Mouse (Mus musculus): ENCODE measurements around the gene Dclk1. TPM values are rescaled to one million over a fixed set of nuclear protein-coding genes. Genes with fewer than 3 reads are reported as not detected.

Dclk1 gene
- polyA plus RNA-seq, 1 experiment: 89.6 TPM

GRCm38 (mm10) chr3:55347371-55348025 is 105.3 kb downstream of the Dclk1 start:
- Histone ChIP-seq H3K4me3 (ENCODE audit: insufficient read depth, low read length) (no peak overlapping the region), H3K4me1 (ENCODE audit: control insufficient read depth, insufficient read depth, low read length) (no peaks in the 10 kb centered on the region), H3K27ac (ENCODE audit: insufficient read depth, low read length) (no peak overlapping the region)
- no peak for TF ChIP-seq CTCF (IDR thresholded peaks at IDR 0.05; ENCODE audit: borderline replicate concordance, insufficient read depth, low read length)
- no peak for TF ChIP-seq POLR2A (IDR thresholded peaks at IDR 0.05; ENCODE audit: low read depth, low read length)

- TF ChIP-seq POLR2A (IDR thresholded peaks at IDR 0.05; ENCODE audit: low read depth, low read length) (no peak), CTCF (IDR thresholded peaks at IDR 0.05; ENCODE audit: borderline replicate concordance, insufficient read depth, low read length) (no peak)
- H3K4me3 ChIP-seq (ENCODE audit: insufficient read depth, low read length): no peak overlapping the region
- no peaks in the 10 kb centered on the region for H3K4me1 ChIP-seq (ENCODE audit: control insufficient read depth, insufficient read depth, low read length)
- no peak overlapping the region for H3K27ac ChIP-seq (ENCODE audit: insufficient read depth, low read length)
These were observed 105.8 kb downstream of the Dclk1 start for GRCm38 (mm10) chr3:55348026-55348390.

DNA sequence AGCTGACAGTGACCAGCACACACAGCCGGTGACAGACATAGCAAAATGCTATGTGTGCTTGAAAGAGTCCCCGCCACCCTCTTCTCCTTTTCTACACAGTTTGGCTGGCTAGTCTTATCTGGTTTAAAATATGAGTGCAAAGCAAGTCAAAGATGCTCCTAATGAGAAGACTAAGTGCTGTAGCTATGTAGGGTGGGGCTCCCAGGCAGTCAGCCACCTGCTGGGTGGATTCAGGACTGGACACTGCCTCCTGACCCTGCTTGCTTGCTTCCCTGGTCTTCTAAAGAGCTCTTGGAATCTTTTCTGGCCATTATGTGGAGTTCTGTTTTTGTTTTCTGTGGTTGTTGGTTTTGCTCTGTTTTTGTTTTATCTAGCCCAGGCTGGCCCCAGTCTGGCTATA is 108.0 kb downstream of the Dclk1 start:
- no peak for TF ChIP-seq CTCF (IDR thresholded peaks at IDR 0.05; ENCODE audit: borderline replicate concordance, insufficient read depth, low read length)
- no peak for TF ChIP-seq POLR2A (IDR thresholded peaks at IDR 0.05; ENCODE audit: low read depth, low read length)
- peaks cover 5% of the 10 kb centered on the region for H3K4me1 ChIP-seq (ENCODE audit: control insufficient read depth, insufficient read depth, low read length)
- H3K4me3 ChIP-seq (ENCODE audit: insufficient read depth, low read length): no peak overlapping the region
- no peak overlapping the region for H3K27ac ChIP-seq (ENCODE audit: insufficient read depth, low read length)

DNA sequence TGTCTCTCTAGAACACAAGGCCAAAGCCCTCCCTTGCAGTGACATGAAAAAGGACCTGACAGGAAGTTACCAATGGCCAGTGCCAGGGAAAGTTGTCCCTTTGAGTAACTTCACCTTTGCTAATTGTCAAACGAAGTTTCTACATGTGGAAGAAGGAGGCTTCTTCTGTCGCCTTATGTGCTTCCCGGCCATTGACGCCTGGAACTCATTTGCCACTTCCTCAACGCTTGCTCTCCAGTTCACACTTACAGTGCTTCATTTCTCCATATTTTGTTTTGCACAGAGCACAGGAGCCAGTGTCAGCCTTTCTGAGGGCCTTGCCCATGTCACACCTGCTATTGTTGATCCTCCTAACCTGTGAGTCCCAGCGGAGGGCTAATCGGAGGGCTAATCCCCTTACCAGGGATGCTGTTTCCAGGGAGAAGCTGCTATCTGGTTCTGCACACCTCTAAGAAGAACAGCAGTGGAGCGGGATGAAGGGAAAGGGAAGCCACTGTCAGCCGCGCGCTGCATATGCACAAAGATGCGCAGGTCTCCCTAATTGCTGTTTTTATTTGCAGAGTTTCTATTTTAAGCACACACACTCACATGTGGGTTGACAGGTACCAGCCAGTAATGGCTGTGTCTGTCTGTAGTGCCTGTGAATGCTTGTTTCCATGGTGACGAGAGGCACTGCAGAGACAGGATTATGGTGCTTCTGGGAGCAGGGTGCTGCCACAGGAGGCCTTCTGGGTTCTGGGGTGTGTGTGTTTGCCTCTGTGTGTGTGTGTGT is 109.3 kb downstream of the Dclk1 start:
- no peak overlapping the region for H3K4me3 ChIP-seq (ENCODE audit: insufficient read depth, low read length)
- no peak for TF ChIP-seq CTCF (IDR thresholded peaks at IDR 0.05; ENCODE audit: borderline replicate concordance, insufficient read depth, low read length)
- no peak for TF ChIP-seq POLR2A (IDR thresholded peaks at IDR 0.05; ENCODE audit: low read depth, low read length)
- peaks cover 5% of the 10 kb centered on the region for H3K4me1 ChIP-seq (ENCODE audit: control insufficient read depth, insufficient read depth, low read length)
- no peak overlapping the region for H3K27ac ChIP-seq (ENCODE audit: insufficient read depth, low read length)

DNA sequence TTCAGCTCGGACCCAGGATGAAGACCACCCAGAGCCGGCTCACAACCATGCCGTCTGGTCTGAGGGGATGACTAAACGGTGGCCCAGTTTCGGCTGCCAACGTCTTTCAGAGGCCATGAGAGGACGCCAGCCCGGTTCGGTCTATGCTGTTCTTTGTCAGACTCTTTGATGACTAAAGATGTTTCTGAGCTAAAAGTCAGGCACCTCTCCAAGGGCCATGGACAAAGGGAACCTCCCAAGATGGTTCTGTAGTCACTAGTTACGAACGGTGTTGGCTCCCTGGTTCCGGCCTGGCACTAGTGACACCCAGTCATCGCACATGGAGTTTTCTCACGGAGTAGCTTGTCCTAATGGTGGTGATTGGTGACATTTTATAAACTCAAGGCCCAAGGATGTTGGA is 110.4 kb downstream of the Dclk1 start:
- Histone ChIP-seq H3K4me1 (ENCODE audit: control insufficient read depth, insufficient read depth, low read length) (peaks cover 5% of the 10 kb centered on the region), H3K4me3 (ENCODE audit: insufficient read depth, low read length) (no peak overlapping the region), H3K27ac (ENCODE audit: insufficient read depth, low read length) (no peak overlapping the region)
- no peak for TF ChIP-seq CTCF (IDR thresholded peaks at IDR 0.05; ENCODE audit: borderline replicate concordance, insufficient read depth, low read length)
- no peak for TF ChIP-seq POLR2A (IDR thresholded peaks at IDR 0.05; ENCODE audit: low read depth, low read length)

DNA sequence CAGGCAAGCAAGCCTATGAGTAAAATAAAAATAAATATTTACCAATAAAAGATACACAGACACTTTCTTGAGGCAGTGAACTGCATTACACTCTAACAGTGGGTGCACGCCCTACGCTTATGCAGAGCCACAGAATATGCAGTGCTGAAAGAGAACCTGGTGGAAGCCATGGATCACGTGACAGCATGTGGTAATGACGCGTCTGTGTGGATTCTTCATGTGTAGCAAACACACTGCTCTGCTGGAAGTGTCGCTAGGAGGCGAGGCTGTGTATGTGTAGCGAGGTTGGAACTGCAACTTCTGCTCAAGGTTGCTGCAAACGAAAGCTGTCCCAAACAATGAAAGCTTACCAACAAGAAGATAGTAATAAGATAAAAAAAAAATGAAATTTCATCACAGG is 111.0 kb downstream of the Dclk1 start:
- no peak overlapping the region for H3K27ac ChIP-seq (ENCODE audit: insufficient read depth, low read length)
- TF ChIP-seq CTCF (IDR thresholded peaks at IDR 0.05; ENCODE audit: borderline replicate concordance, insufficient read depth, low read length): no peak
- no peak for TF ChIP-seq POLR2A (IDR thresholded peaks at IDR 0.05; ENCODE audit: low read depth, low read length)
- no peak overlapping the region for H3K4me3 ChIP-seq (ENCODE audit: insufficient read depth, low read length)
- H3K4me1 ChIP-seq (ENCODE audit: control insufficient read depth, insufficient read depth, low read length): peaks cover 5% of the 10 kb centered on the region

- H3K4me3 ChIP-seq (ENCODE audit: insufficient read depth, low read length): no peak overlapping the region
- peak overlapping the region; percentile 55; the same call in 1 of the 2 replicates for H3K27ac ChIP-seq (ENCODE audit: insufficient read depth, low read length)
- TF ChIP-seq POLR2A (IDR thresholded peaks at IDR 0.05; ENCODE audit: low read depth, low read length) (no peak), CTCF (IDR thresholded peaks at IDR 0.05; ENCODE audit: borderline replicate concordance, insufficient read depth, low read length) (no peak)
- H3K4me1 ChIP-seq (ENCODE audit: control insufficient read depth, insufficient read depth, low read length): peaks cover 5% of the 10 kb centered on the region
These were observed 111.8 kb downstream of the Dclk1 start for GRCm38 (mm10) chr3:55353909-55354511.

DNA sequence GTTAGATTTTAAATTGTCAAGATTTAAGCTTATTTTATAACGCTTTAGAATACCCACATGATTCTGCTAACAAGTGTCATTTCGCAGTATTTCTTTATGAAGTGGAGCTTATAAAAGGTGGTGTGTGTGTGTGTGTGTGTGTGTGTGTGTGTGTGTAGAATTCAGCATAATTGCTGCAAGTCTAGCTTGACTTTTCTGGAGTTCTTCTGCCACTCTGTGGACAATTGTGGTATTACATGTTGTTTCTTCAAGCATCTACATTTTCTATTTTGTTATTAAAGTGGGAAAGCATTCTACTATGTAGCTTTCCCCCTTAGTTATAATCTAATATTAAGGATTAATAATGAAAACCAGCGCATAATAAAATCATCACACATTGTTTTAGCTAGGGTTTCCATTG is 112.6 kb downstream of the Dclk1 start:
- no peak overlapping the region for H3K4me3 ChIP-seq (ENCODE audit: insufficient read depth, low read length)
- peak overlapping the region; percentile 9; the same call in 1 of the 2 replicates for H3K27ac ChIP-seq (ENCODE audit: insufficient read depth, low read length)
- TF ChIP-seq POLR2A (IDR thresholded peaks at IDR 0.05; ENCODE audit: low read depth, low read length): no peak
- TF ChIP-seq CTCF (IDR thresholded peaks at IDR 0.05; ENCODE audit: borderline replicate concordance, insufficient read depth, low read length): no peak
- H3K4me1 ChIP-seq (ENCODE audit: control insufficient read depth, insufficient read depth, low read length): peaks cover 5% of the 10 kb centered on the region

DNA sequence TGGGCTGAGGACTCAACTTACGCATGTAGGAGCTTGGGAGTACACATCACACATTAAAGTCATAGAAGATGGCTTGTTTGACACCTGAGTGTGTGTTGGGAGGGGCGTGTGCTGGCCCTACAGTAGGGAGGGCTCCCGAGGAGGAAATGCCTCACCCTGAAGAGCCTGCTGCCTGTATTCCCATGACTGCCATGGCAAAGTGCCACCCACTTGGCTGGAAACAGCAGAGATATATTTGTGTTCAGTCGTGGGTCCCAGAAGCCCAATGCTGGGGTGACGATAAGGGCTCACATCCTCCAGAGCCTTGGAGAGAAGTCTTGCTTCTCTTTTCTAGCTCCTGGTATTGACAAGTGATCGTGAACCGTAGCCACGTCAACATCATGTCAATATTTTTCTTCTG is 116.3 kb downstream of the Dclk1 start:
- H3K27ac ChIP-seq (ENCODE audit: insufficient read depth, low read length): no peak overlapping the region
- no peak overlapping the region for H3K4me3 ChIP-seq (ENCODE audit: insufficient read depth, low read length)
- H3K4me1 ChIP-seq (ENCODE audit: control insufficient read depth, insufficient read depth, low read length): peaks cover 7% of the 10 kb centered on the region
- TF ChIP-seq POLR2A (IDR thresholded peaks at IDR 0.05; ENCODE audit: low read depth, low read length) (no peak), CTCF (IDR thresholded peaks at IDR 0.05; ENCODE audit: borderline replicate concordance, insufficient read depth, low read length) (no peak)

- TF ChIP-seq POLR2A (IDR thresholded peaks at IDR 0.05; ENCODE audit: low read depth, low read length) (no peak), CTCF (IDR thresholded peaks at IDR 0.05; ENCODE audit: borderline replicate concordance, insufficient read depth, low read length) (no peak)
- Histone ChIP-seq H3K27ac (ENCODE audit: insufficient read depth, low read length) (no peak overlapping the region), H3K4me1 (ENCODE audit: control insufficient read depth, insufficient read depth, low read length) (peaks cover 2% of the 10 kb centered on the region), H3K4me3 (ENCODE audit: insufficient read depth, low read length) (no peak overlapping the region)
These were observed 118.7 kb downstream of the Dclk1 start for GRCm38 (mm10) chr3:55360836-55361235.
